Mouse (Mus musculus) heart, embryonic 14.5 days (tissue): ENCODE measurements around the gene Gm5737. TPM values are rescaled to one million over a fixed set of nuclear protein-coding genes. Genes with fewer than 3 reads are reported as not detected.

ENCODE experiments used
- ATAC-seq: fragments of 200-750 bp; cut with Nextera tagmentation; 2 replicates; pipeline ENCODE4 v1.8.0; 2017; ENCODE audit warnings: low read depth, moderate TSS enrichment; ENCODE audit not compliant: insufficient number of reproducible peaks, insufficient read depth, low FRiP score
- H3K27ac ChIP-seq, 2 experiments: fragments of 200-500 bp in 1 of 2; fragments of 300-500 bp in 1 of 2; sonication (generic) in 1 of 2; replicated peaks in 1 of 2; 2 replicates each; pipeline ENCODE4 v1.5.1; 2012 to 2014; ENCODE audit warnings: low read depth in 2 of 2, low read length in 2 of 2, control low read depth in 1 of 2, mild to moderate bottlenecking in 1 of 2, mixed read lengths in 1 of 2; ENCODE audit not compliant: control insufficient read depth in 1 of 2, insufficient read depth in 1 of 2
- H3K27me3 ChIP-seq: fragments of 300-500 bp; sonication (generic); 2 replicates; pipeline ENCODE4 v1.6.1; 2014; ENCODE audit warnings: mild to moderate bottlenecking, low read length, control low read depth; ENCODE audit not compliant: control insufficient read depth, insufficient read depth
- H3K36me3 ChIP-seq: fragments of 300-500 bp; sonication (generic); 2 replicates; pipeline ENCODE4 v1.6.1; 2014; ENCODE audit warnings: mild to moderate bottlenecking, control low read depth, low read length, mixed read lengths; ENCODE audit not compliant: control insufficient read depth, insufficient read depth
- H3K4me1 ChIP-seq, 2 experiments: fragments of 200-500 bp in 1 of 2; fragments of 300-500 bp in 1 of 2; sonication (generic) in 1 of 2; 2 replicates each; pipeline ENCODE4 v1.6.1; 2012 to 2014; ENCODE audit warnings: low read length in 2 of 2, control low read depth in 1 of 2, mixed read lengths in 1 of 2; ENCODE audit not compliant: control insufficient read depth in 2 of 2, insufficient read depth in 2 of 2
- H3K4me2 ChIP-seq: fragments of 300-500 bp; sonication (generic); 2 replicates; pipeline ENCODE4 v1.6.1; 2014; ENCODE audit warnings: mild to moderate bottlenecking, low read length
- H3K4me3 ChIP-seq, 2 experiments: fragments of 200-500 bp in 1 of 2; fragments of 300-500 bp in 1 of 2; sonication (generic) in 1 of 2; 2 replicates each; pipeline ENCODE4 v1.5.1; 2012 to 2014; ENCODE audit warnings: low read length in 2 of 2, mild to moderate bottlenecking in 2 of 2, control low read depth in 1 of 2, low read depth in 1 of 2, moderate library complexity in 1 of 2; ENCODE audit not compliant: control insufficient read depth in 1 of 2, insufficient read depth in 1 of 2
- H3K9ac ChIP-seq: fragments of 300-500 bp; sonication (generic); 2 replicates; pipeline ENCODE4 v1.6.1; 2014; ENCODE audit warnings: mild to moderate bottlenecking, low read length
- H3K9me3 ChIP-seq: fragments of 300-500 bp; sonication (generic); 2 replicates; pipeline ENCODE4 v1.6.1; 2016; ENCODE audit warnings: low read length, control low read depth; ENCODE audit not compliant: control insufficient read depth
- WGBS: fragments of 180-500 bp; shearing (Covaris S2); extraction: QIAGEN DNeasy Blood & Tissue Kit; methylation state at CpG from one replicate; pipeline ENCODE4 v1.1.7; 2014; 5-methylcytosine and 5-hydroxymethylcytosine counted together
- polyA plus RNA-seq: library from polyadenylated mRNA; unstranded; fragments of >200 nt; fragmentation: Nextera tagmentation; extraction: Ambion mirVana; gene quantifications from 2 replicates; pipeline ENCODE4 v1.2.1, GENCODE M21; 2014

Gm5737 gene
- not detected in 2 replicates for polyA plus RNA-seq

DNA sequence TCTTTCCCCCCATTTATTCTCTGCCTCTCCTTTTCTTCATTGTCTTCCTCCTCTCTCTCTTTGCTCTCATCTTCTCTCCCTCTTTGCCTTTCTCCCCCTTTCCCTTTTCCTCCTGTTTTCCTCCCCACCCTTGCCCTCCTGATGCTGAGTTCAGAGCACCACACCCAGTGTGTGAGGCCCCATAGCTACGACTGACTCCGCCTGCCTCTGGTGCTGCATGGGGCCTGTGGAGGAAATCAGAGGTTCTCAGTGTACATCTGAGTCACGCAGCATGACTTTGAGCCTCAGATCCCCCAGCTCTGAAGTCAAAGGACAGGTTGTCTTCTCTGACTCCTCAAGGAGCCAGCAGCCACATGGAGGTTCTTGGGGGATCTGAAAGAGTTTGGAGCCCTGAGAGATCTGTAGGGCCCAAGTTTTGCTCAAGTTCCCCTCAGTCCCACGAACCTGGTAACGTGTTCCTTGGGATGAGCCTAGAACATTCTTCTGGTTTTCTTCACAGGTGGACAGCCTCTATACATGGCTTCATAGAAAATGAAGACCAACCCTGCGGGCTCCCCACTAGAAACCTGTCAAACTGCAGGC lies at the start of gene Gm5737:
Gm5737 (plus strand) TSS at position 532 of the 582 bp plus-strand sequence.
- peaks cover 2% of the 10 kb centered on the region in 2 experiments; a peak in 2 of 4 replicates for H3K4me1 ChIP-seq
- H3K9me3 ChIP-seq: no peaks in the 10 kb centered on the region
- no peak within 1 kb of the TSS for H3K9ac ChIP-seq
- H3K27ac ChIP-seq: no peak within 1 kb of the TSS
- no peak for ATAC-seq
- peaks cover 11% of the 10 kb centered on the region; the same call in 1 of the 2 replicates for H3K27me3 ChIP-seq
- no peak within 1 kb of the TSS for H3K4me3 ChIP-seq
- H3K36me3 ChIP-seq: no peaks in the 10 kb centered on the region
- 73% methylated on average over 6 of the region's 6 CpGs for WGBS
- no peak within 1 kb of the TSS for H3K4me2 ChIP-seq

DNA sequence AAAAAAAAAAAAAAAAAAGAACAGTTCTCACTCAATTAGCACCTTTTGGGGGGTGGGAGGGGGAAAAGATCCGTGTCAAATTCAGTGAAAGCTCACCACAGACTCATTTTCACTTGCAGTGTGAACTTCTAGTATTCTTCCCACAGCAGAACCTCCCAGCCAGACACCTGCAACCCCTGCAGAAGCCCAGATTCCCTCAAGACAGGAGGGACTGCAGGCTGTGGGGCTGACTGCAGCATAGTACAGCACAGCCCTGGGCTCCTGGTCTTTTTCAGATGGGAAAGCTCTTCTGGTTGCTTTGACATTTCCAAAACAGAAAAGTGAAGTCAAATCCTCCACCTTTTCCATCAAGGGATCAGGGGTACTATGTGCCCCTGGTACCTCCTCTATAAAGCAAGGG lies 44.8 kb upstream of the Gm5737 start:
- Histone ChIP-seq H3K4me3 (no peak overlapping the region), H3K27ac (no peak overlapping the region), H3K36me3 (no peaks in the 10 kb centered on the region), H3K4me2 (no peak overlapping the region), H3K4me1 (peaks cover 0 to 2% of the 10 kb centered on the region in 2 experiments; a peak in 1 of 4 replicates), H3K27me3 (no peaks in the 10 kb centered on the region), H3K9me3 (no peaks in the 10 kb centered on the region), H3K9ac (no peak overlapping the region)
- WGBS: 19% methylated on average over 1 of the region's 1 CpGs
- no peak for ATAC-seq

GRCm38 (mm10) chr7:120771389-120771788 lies 40.8 kb upstream of the Gm5737 start:
- ATAC-seq: no peak
- 27% methylated on average over 1 of the region's 1 CpGs for WGBS

GRCm38 (mm10) chr7:120778012-120778411 lies 34.2 kb upstream of the Gm5737 start:
- no peaks in the 10 kb centered on the region for H3K9me3 ChIP-seq
- no peak for ATAC-seq

More at GRCm38 (mm10) chr7:120771389-120771788, 40.8 kb upstream of the Gm5737 start:
- H3K9ac ChIP-seq: no peak overlapping the region
- no peaks in the 10 kb centered on the region for H3K36me3 ChIP-seq
- H3K4me2 ChIP-seq: no peak overlapping the region
- peaks cover 0 to 2% of the 10 kb centered on the region in 2 experiments; a peak in 1 of 4 replicates for H3K4me1 ChIP-seq
- no peak overlapping the region for H3K4me3 ChIP-seq
- no peaks in the 10 kb centered on the region for H3K27me3 ChIP-seq
- no peaks in the 10 kb centered on the region for H3K9me3 ChIP-seq
- H3K27ac ChIP-seq: no peak overlapping the region

GRCm38 (mm10) chr7:120795544-120795943 lies 16.6 kb upstream of the Gm5737 start:
- no peak overlapping the region for H3K9ac ChIP-seq
- H3K4me1 ChIP-seq: no peaks in the 10 kb centered on the region; a peak in 1 of 4 replicates
- no peaks in the 10 kb centered on the region for H3K36me3 ChIP-seq
- ATAC-seq: no peak
- no peak overlapping the region for H3K4me2 ChIP-seq
- no peaks in the 10 kb centered on the region for H3K27me3 ChIP-seq
- H3K9me3 ChIP-seq: no peaks in the 10 kb centered on the region
- H3K27ac ChIP-seq: no peak overlapping the region
- WGBS: 42% methylated on average over 4 of the region's 4 CpGs
- no peak overlapping the region for H3K4me3 ChIP-seq

More at GRCm38 (mm10) chr7:120778012-120778411, 34.2 kb upstream of the Gm5737 start:
- WGBS: 46% methylated on average over 2 of the region's 2 CpGs
- no peak overlapping the region for H3K4me2 ChIP-seq
- H3K36me3 ChIP-seq: no peaks in the 10 kb centered on the region
- no peak overlapping the region for H3K9ac ChIP-seq
- H3K4me3 ChIP-seq: no peak overlapping the region
- H3K27ac ChIP-seq: no peak overlapping the region
- no peaks in the 10 kb centered on the region for H3K4me1 ChIP-seq
- H3K27me3 ChIP-seq: no peaks in the 10 kb centered on the region

DNA sequence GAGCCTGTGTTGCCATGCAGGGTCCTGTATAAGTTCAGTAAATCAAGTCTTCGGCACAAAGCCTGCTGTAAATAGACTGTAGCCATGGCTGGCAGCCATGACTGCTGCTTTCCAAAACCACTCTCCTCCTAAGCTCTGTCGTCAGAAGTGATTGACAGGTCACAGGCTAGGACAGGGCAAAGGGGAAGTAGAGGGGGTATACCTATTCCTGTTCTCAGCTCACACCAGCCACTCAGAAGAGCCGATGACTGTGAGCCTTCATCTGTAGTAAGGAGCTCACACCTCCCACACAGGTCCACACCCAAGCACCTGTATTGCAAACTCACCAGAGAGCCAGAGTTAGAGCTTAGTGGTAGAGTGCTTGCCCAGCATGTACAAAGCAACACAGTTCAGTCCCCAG lies 15.8 kb upstream of the Gm5737 start:
- WGBS: 39% methylated on average over 3 of the region's 3 CpGs
- no peak overlapping the region for H3K27ac ChIP-seq
- H3K9ac ChIP-seq: no peak overlapping the region
- H3K4me3 ChIP-seq: no peak overlapping the region
- no peak for ATAC-seq
- H3K27me3 ChIP-seq: no peaks in the 10 kb centered on the region
- no peaks in the 10 kb centered on the region; a peak in 1 of 4 replicates for H3K4me1 ChIP-seq
- no peaks in the 10 kb centered on the region for H3K9me3 ChIP-seq
- no peak overlapping the region for H3K4me2 ChIP-seq
- no peaks in the 10 kb centered on the region for H3K36me3 ChIP-seq

GRCm38 (mm10) chr7:120803268-120803667 lies 8.9 kb upstream of the Gm5737 start:
- no peaks in the 10 kb centered on the region for H3K36me3 ChIP-seq
- no peak for ATAC-seq
- no peaks in the 10 kb centered on the region for H3K9me3 ChIP-seq
- no peak overlapping the region for H3K27ac ChIP-seq
- no peak overlapping the region for H3K4me2 ChIP-seq
- H3K4me1 ChIP-seq: no peaks in the 10 kb centered on the region
- WGBS: 87% methylated on average over 2 of the region's 2 CpGs
- H3K27me3 ChIP-seq: no peaks in the 10 kb centered on the region
- no peak overlapping the region for H3K9ac ChIP-seq
- H3K4me3 ChIP-seq: no peak overlapping the region

DNA sequence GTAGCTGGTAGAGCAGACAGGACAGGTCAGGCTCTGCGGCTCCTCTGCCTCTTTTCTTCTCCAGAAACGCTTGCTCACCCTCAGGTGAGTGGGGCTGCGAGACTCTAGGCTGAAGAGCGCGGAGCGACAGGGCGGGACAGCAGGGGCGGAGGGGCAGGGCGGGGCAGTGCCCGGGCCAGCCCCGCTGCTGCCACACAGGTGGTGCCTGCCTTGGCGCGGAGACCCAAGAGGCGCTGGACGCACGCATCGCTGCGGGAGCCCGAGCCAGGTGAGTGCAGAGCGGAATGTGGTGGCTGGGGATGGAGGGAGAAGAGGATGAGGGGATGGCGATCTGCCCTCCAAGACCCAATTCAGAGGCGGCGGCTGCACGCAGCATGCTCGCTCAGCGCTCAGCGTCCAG lies 2.5 kb upstream of the Gm5737 start:
- Histone ChIP-seq H3K27ac (no peak overlapping the region), H3K9me3 (no peaks in the 10 kb centered on the region), H3K4me1 (peaks cover 2% of the 10 kb centered on the region in 2 experiments; a peak in 2 of 4 replicates), H3K9ac (no peak overlapping the region; the same call in 1 of the 2 replicates), H3K27me3 (peaks cover 11% of the 10 kb centered on the region; the same call in 1 of the 2 replicates), H3K4me3 (peak overlapping the region; percentile 22 to 27), H3K4me2 (peak overlapping the region; percentile 64), H3K36me3 (no peaks in the 10 kb centered on the region)
- ATAC-seq: no peak
- 6% methylated on average over 26 of the region's 27 CpGs for WGBS
